In the genomic region with DNA sequence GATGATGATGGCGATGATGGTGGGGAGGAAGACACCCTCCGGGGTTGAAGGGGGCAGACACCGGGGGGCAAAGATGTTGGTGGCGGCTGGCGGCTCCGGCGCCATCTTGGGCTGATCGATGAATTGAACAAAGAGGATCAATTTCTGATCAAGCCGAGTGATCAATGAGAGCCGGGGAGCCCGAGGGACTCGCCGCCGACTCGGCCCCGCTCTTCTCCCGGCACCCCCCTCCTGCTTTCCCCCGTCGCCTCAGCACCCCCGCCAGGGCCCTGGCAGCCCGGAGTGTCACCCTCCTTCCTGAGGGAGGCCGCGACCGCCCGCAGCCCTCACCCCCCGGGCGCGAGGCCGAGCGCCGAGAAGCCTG, we compare ENCODE assay signal across 8 mouse cellular contexts. TPM values are rescaled to one million over a fixed set of nuclear protein-coding genes. Genes with fewer than 3 reads are reported as not detected.
A peak's percentile ranks its signal among the peaks of the same experiment; 100 is the strongest.
DNase-seq lines count a peak whose midpoint lies in the region; ATAC-seq and TF ChIP-seq lines count a peak whose summit lies in the region.

No protein-coding gene starts in this region.

- H3K9ac ChIP-seq in heart, embryonic 12.5 days = peak overlapping the region; percentile 93
- peak overlapping the region; percentile 96 for H3K9ac ChIP-seq in forebrain, embryonic 14.5 days (ENCODE audit: low read length)
- H3K9ac ChIP-seq in liver, embryonic 12.5 days = peak overlapping the region; percentile 87
- peak overlapping the region; percentile 83 for H3K9ac ChIP-seq in stomach, embryonic 14.5 days (replicated peaks; ENCODE audit: low read depth, low read length)

- under 1% methylated on average over 29 of the region's 31 CpGs for WGBS in heart, embryonic 12.5 days
- WGBS in forebrain, embryonic 14.5 days = under 1% methylated on average over 30 of the region's 31 CpGs
- under 1% methylated on average over 31 of the region's 31 CpGs for WGBS in liver, embryonic 12.5 days (ENCODE audit: insufficient replicate concordance)
- under 1% methylated on average over 31 of the region's 31 CpGs for WGBS in stomach, embryonic 14.5 days

- H3K4me2 ChIP-seq in heart, embryonic 12.5 days = peak overlapping the region; percentile 97
- peak overlapping the region; percentile 97 for H3K4me2 ChIP-seq in forebrain, embryonic 14.5 days (ENCODE audit: low read length)
- peak overlapping the region; percentile 100 for H3K4me2 ChIP-seq in liver, embryonic 12.5 days
- H3K4me2 ChIP-seq in stomach, embryonic 14.5 days (replicated peaks; ENCODE audit: low read depth, low read length) = peak overlapping the region; percentile 92

- intact Hi-C loops in heart, postnatal 10 days (cut with DNase I) = loop anchor here (1.0 to 5.0 kb wide), 4 partner anchors 57 to 141 kb away; no protein-coding TSS in a partner anchor

- no peak for TF ChIP-seq CTCF in testis, adult 2 months (IDR thresholded peaks at IDR 0.05; ENCODE audit: control insufficient read depth, insufficient read depth, insufficient replicate concordance, low read depth, low read length)

- H3K9me3 ChIP-seq in heart, embryonic 12.5 days (replicated peaks) = no peaks in the 10 kb centered on the region
- H3K9me3 ChIP-seq in forebrain, embryonic 14.5 days (replicated peaks; ENCODE audit: control insufficient read depth, low read length) = no peaks in the 10 kb centered on the region
- no peaks in the 10 kb centered on the region for H3K9me3 ChIP-seq in liver, embryonic 12.5 days (replicated peaks)
- no peaks in the 10 kb centered on the region for H3K9me3 ChIP-seq in stomach, embryonic 14.5 days (ENCODE audit: control insufficient read depth, low read depth, low read length)

- no peaks in the 10 kb centered on the region for H3K36me3 ChIP-seq in heart, embryonic 12.5 days
- H3K36me3 ChIP-seq in testis, adult 2 months (ENCODE audit: control insufficient read depth, insufficient read depth, low read length) = no peaks in the 10 kb centered on the region
- H3K36me3 ChIP-seq in forebrain, embryonic 14.5 days (ENCODE audit: control insufficient read depth, insufficient read depth, low read length) = no peaks in the 10 kb centered on the region
- H3K36me3 ChIP-seq in liver, embryonic 12.5 days = no peaks in the 10 kb centered on the region
- H3K36me3 ChIP-seq in stomach, embryonic 14.5 days (ENCODE audit: control insufficient read depth, insufficient read depth, low read length) = no peaks in the 10 kb centered on the region

- H3K27me3 ChIP-seq in heart, embryonic 12.5 days (replicated peaks) = peaks cover 15% of the 10 kb centered on the region; the same call in 1 of the 2 replicates
- H3K27me3 ChIP-seq in testis, adult 2 months (ENCODE audit: control insufficient read depth, insufficient read depth, low read length) = no peaks in the 10 kb centered on the region
- 0 out of 2 replicates have a peak, but pooled peaks cover 11% of the 10 kb centered on the region for H3K27me3 ChIP-seq in forebrain, embryonic 14.5 days (replicated peaks; ENCODE audit: control insufficient read depth, insufficient read depth, low read length)
- H3K27me3 ChIP-seq in liver, embryonic 12.5 days (replicated peaks) = peaks cover 43% of the 10 kb centered on the region
- H3K27me3 ChIP-seq in stomach, embryonic 14.5 days (ENCODE audit: control insufficient read depth, insufficient read depth, low read length) = 0 out of 2 replicates have a peak, but pooled peaks cover 2% of the 10 kb centered on the region

- H3K27ac ChIP-seq in heart, embryonic 12.5 days (ENCODE audit: poor library complexity, severe bottlenecking) = peak overlapping the region; percentile 93
- peak overlapping the region; percentile 91 for H3K27ac ChIP-seq in testis, adult 2 months (ENCODE audit: control insufficient read depth, insufficient read depth, low read depth, low read length)
- peak overlapping the region; percentile 94 for H3K27ac ChIP-seq in forebrain, embryonic 14.5 days (ENCODE audit: low read depth, low read length)
- peak overlapping the region; percentile 77 for H3K27ac ChIP-seq in liver, embryonic 12.5 days
- peak overlapping the region; percentile 92 for H3K27ac ChIP-seq in stomach, embryonic 14.5 days (ENCODE audit: low read length)

- ATAC-seq in heart, embryonic 12.5 days (ENCODE audit: insufficient number of reproducible peaks, low FRiP score) = peak; percentile 56
- ATAC-seq in forebrain, embryonic 14.5 days = peak; percentile 54
- peak; percentile 63 for ATAC-seq in liver, embryonic 12.5 days
- peak; percentile 53 for ATAC-seq in stomach, embryonic 14.5 days (ENCODE audit: insufficient number of reproducible peaks, insufficient read depth, low FRiP score, low read depth)
- ATAC-seq in erythroid progenitor cell, adult 5-6 weeks (replicated peaks; ENCODE audit: low FRiP score, poor library complexity, severe bottlenecking) = no peak

- no peak for TF ChIP-seq POLR2A in testis, adult 2 months (IDR thresholded peaks at IDR 0.05; ENCODE audit: control insufficient read depth, low read depth, low read length)

- no peak for DNase-seq in heart, postnatal 10 days
- no peak for DNase-seq in testis, postnatal 14 days (ENCODE audit: low spot score)
- no peak for DNase-seq in forebrain, embryonic 14.5 days (ENCODE audit: low spot score)

- peaks cover 18% of the 10 kb centered on the region for H3K4me1 ChIP-seq in heart, embryonic 12.5 days (replicated peaks)
- peaks cover 21% of the 10 kb centered on the region for H3K4me1 ChIP-seq in testis, adult 2 months (ENCODE audit: control insufficient read depth, insufficient read depth, low read length)
- peaks cover 22% of the 10 kb centered on the region for H3K4me1 ChIP-seq in forebrain, embryonic 14.5 days (ENCODE audit: control insufficient read depth, insufficient read depth, low read length)
- peaks cover 49% of the 10 kb centered on the region for H3K4me1 ChIP-seq in liver, embryonic 12.5 days
- H3K4me1 ChIP-seq in stomach, embryonic 14.5 days (ENCODE audit: control insufficient read depth, insufficient read depth, low read length) = peaks cover 28% of the 10 kb centered on the region; the same call in 1 of the 2 replicates

- H3K4me3 ChIP-seq in heart, embryonic 12.5 days = peak overlapping the region; percentile 85
- H3K4me3 ChIP-seq in testis, adult 2 months (ENCODE audit: control insufficient read depth, low read depth, low read length) = peak overlapping the region; percentile 98
- H3K4me3 ChIP-seq in forebrain, embryonic 14.5 days (ENCODE audit: low read depth, low read length) = peak overlapping the region; percentile 91
- H3K4me3 ChIP-seq in liver, embryonic 12.5 days = peak overlapping the region; percentile 94
- peak overlapping the region; percentile 99 for H3K4me3 ChIP-seq in stomach, embryonic 14.5 days (ENCODE audit: low read depth, low read length)

RNA-seq across cellular contexts. Expression of a gene that starts 0.5 kb away (rescaled TPM):
- polyA plus RNA-seq in heart, embryonic 12.5 days (2016; fragmentation: Nextera tagmentation; extraction: Ambion mirVana) = 81.0 and 85.4 TPM in 2 replicates
- 100 to 1,000 TPM; 113 to 119 TPM for total RNA-seq in heart, postnatal 10 days (2021)
- 88.7 and 101 TPM in 2 replicates for polyA plus RNA-seq in testis, adult 2 months (2012; rRNA removed)
- 89.6 and 115 TPM in 2 replicates for polyA plus RNA-seq in forebrain, embryonic 14.5 days (2014; fragmentation: Nextera tagmentation; extraction: Ambion mirVana)
- polyA plus RNA-seq in liver, embryonic 12.5 days (2016; fragmentation: Nextera tagmentation; extraction: Ambion mirVana) = 29.8 and 31.7 TPM in 2 replicates
- polyA plus RNA-seq in stomach, embryonic 14.5 days (2014; fragmentation: Nextera tagmentation; extraction: Ambion mirVana) = 92.8 and 93.1 TPM in 2 replicates
- total RNA-seq in erythroid progenitor cell, adult 5-6 weeks (2015; ENCODE audit: low replicate concordance) = 42.3 and 57.3 TPM in 2 replicates
- 71.5 and 79.1 TPM in 2 replicates for total RNA-seq in erythroid progenitor cell, adult 5-6 weeks (2017; ENCODE audit: low replicate concordance)
